Mouse (Mus musculus): ENCODE measurements around the gene Krtap1-5. TPM values are rescaled to one million over a fixed set of nuclear protein-coding genes. Genes with fewer than 3 reads are reported as not detected.
"Not testable (repeated sequence)": the region's sequence is repeated elsewhere in the genome, so short reads cannot be mapped to it uniquely, and the experiment has no call there.

The Krtap1-5 gene
- not detected in 2 replicates for polyA plus RNA-seq (2014; fragmentation: Nextera tagmentation; extraction: Ambion mirVana)

DNA sequence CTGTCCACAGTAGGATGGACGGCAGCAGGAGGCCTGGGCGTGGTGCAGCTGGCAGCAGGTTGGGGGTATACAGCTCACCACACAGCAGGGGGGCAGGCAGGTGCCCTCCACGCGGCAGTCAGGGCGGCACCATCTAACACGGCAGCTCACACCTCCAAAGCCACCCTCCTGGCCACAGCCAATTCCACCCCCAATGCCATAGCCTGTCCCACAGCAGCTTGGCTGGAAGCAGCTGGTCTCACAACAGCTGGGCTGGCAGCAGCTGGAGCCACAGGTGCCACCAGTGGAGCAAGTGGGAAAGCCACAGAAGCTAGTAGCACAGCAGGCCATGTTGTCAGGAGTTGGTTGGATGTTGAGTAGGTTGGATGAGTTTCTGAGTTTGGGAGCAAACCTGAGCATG lies at the start of gene Krtap1-5:
TSS of gene Krtap1-5 (minus strand) at position 381 of the 400 bp plus-strand sequence.
- WGBS, result 89% methylated on average over 6 of the region's 6 CpGs
- H3K4me1 ChIP-seq (ENCODE audit: control insufficient read depth, insufficient read depth, low read length), result no peaks in the 10 kb centered on the region
- DNase-seq (ENCODE audit: low spot score, missing footprints), result no peak
- no peak within 1 kb of the TSS for H3K4me3 ChIP-seq (ENCODE audit: low read depth, low read length)
- no peaks in the 10 kb centered on the region for H3K36me3 ChIP-seq (ENCODE audit: control insufficient read depth, insufficient read depth, low read length)
- ATAC-seq (ENCODE audit: low FRiP score), result no peak
- no peak within 1 kb of the TSS for H3K27ac ChIP-seq (ENCODE audit: low read depth, low read length)
- no peak within 1 kb of the TSS for H3K4me2 ChIP-seq
- no peak within 1 kb of the TSS for H3K9ac ChIP-seq (ENCODE audit: low read length)
- no peaks in the 10 kb centered on the region for H3K27me3 ChIP-seq (ENCODE audit: control insufficient read depth, insufficient read depth, low read length)
- H3K9me3 ChIP-seq (ENCODE audit: control insufficient read depth, low read length), result no peaks in the 10 kb centered on the region

DNA sequence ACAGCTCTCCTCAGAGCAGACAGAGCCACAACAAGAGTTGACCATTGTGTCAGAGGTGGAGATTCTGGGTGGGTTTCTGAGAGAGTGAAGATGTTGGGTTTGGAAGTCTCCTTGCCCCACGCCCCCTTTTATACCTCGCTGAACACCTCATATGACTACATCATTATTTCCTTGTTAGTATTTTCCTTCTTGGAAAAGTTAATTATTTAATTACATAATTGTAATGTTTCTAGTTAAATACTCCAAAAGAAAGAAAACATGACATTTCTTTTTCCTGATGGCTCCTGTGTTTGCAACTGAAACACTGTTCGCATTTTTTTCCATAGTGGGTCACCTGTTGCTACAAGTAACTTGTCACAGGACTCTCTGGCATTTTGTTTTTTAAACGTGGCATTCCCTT lies 47.3 kb upstream of the Krtap1-5 start, which contains the start of gene Krtap4-1:
TSS of gene Krtap4-1 (minus strand) at position 101 of the 400 bp plus-strand sequence.
- Histone ChIP-seq H3K4me3 (ENCODE audit: low read depth, low read length) (no peak within 1 kb of the TSS), H3K9ac (ENCODE audit: low read length) (no peak within 1 kb of the TSS), H3K27ac (ENCODE audit: low read depth, low read length) (no peak within 1 kb of the TSS), H3K36me3 (ENCODE audit: control insufficient read depth, insufficient read depth, low read length) (no peaks in the 10 kb centered on the region), H3K4me2 (no peak within 1 kb of the TSS), H3K4me1 (ENCODE audit: control insufficient read depth, insufficient read depth, low read length) (no peaks in the 10 kb centered on the region), H3K9me3 (ENCODE audit: control insufficient read depth, low read length) (no peaks in the 10 kb centered on the region), H3K27me3 (ENCODE audit: control insufficient read depth, insufficient read depth, low read length) (no peaks in the 10 kb centered on the region)
- WGBS, result 86% methylated on average over 4 of the region's 4 CpGs
- DNase-seq (ENCODE audit: low spot score, missing footprints) (no peak), ATAC-seq (ENCODE audit: low FRiP score) (no peak)

DNA sequence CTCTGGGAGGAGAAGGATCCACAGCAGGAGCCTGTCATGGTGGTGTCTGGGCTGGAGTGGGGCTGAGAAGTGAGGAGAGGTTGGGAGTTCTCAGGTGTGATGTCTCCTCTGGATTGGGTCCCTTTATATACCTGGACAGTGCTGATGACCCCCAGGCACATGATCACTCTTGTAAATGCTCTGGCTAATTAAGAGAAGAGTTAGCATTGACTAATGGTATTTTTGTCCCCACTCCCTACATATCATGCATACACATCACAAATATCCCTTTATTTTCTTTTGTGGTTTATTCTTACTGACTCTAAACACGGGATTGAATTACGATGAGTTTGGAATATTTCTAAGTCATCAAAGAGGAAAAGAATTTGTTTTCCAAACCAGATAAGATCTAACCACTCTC lies 39.5 kb upstream of the Krtap1-5 start, which contains the start of gene Gm11562:
TSS of gene Gm11562 (minus strand) at position 101 of the 400 bp plus-strand sequence.
- 88% methylated on average over 2 of the region's 2 CpGs for WGBS

DNA sequence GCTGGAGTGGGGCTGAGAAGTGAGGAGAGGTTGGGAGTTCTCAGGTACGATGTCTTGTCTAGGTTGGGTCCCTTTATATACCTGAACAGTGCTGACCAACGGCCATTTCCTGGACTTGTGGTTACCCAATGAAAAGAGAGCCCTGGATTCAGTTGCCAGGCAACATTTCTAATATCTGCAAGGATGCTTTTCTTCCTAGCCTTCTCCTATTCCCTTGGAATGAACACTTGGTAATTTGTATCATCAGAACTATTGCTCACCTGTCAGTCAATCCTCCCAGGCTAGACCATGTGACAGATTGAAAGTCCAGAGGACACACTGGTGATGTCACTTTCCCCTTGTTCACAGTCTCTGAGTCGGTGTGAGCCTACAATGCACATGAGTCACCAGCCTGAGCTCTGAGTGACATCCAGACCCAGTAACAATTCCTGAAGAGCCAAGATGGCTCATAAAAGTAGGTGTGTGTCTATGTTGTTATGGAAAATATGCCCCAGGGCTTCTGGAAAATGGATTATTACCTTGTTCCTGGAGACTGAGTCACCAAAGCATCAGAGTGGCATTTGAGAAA lies 34.1 kb upstream of the Krtap1-5 start, which contains the start of gene Krtap2-4:
TSS of gene Krtap2-4 (minus strand) at position 51 of the 568 bp plus-strand sequence.
- ATAC-seq (ENCODE audit: low FRiP score) (no peak), DNase-seq (ENCODE audit: low spot score, missing footprints) (no peak)
- H3K9ac ChIP-seq (ENCODE audit: low read length), result no peak within 1 kb of the TSS
- H3K36me3 ChIP-seq (ENCODE audit: control insufficient read depth, insufficient read depth, low read length), result no peaks in the 10 kb centered on the region
- 74% methylated on average over 3 of the region's 3 CpGs for WGBS
- no peaks in the 10 kb centered on the region for H3K4me1 ChIP-seq (ENCODE audit: control insufficient read depth, insufficient read depth, low read length)
- no peak within 1 kb of the TSS for H3K4me3 ChIP-seq (ENCODE audit: low read depth, low read length)
- H3K27me3 ChIP-seq (ENCODE audit: control insufficient read depth, insufficient read depth, low read length), result no peaks in the 10 kb centered on the region
- no peak within 1 kb of the TSS for H3K27ac ChIP-seq (ENCODE audit: low read depth, low read length)
- no peak within 1 kb of the TSS for H3K4me2 ChIP-seq
- no peaks in the 10 kb centered on the region for H3K9me3 ChIP-seq (ENCODE audit: control insufficient read depth, low read length)

More for the DNA sequence above, 39.5 kb upstream of the Krtap1-5 start, which contains the start of gene Gm11562:
- Histone ChIP-seq H3K27me3 (ENCODE audit: control insufficient read depth, insufficient read depth, low read length) (no peaks in the 10 kb centered on the region), H3K4me2 (no peak within 1 kb of the TSS), H3K27ac (ENCODE audit: low read depth, low read length) (no peak within 1 kb of the TSS), H3K4me1 (ENCODE audit: control insufficient read depth, insufficient read depth, low read length) (no peaks in the 10 kb centered on the region), H3K36me3 (ENCODE audit: control insufficient read depth, insufficient read depth, low read length) (no peaks in the 10 kb centered on the region), H3K4me3 (ENCODE audit: low read depth, low read length) (no peak within 1 kb of the TSS), H3K9me3 (ENCODE audit: control insufficient read depth, low read length) (no peaks in the 10 kb centered on the region), H3K9ac (ENCODE audit: low read length) (no peak within 1 kb of the TSS)
- DNase-seq (ENCODE audit: low spot score, missing footprints), result no peak
- ATAC-seq (ENCODE audit: low FRiP score), result no peak

DNA sequence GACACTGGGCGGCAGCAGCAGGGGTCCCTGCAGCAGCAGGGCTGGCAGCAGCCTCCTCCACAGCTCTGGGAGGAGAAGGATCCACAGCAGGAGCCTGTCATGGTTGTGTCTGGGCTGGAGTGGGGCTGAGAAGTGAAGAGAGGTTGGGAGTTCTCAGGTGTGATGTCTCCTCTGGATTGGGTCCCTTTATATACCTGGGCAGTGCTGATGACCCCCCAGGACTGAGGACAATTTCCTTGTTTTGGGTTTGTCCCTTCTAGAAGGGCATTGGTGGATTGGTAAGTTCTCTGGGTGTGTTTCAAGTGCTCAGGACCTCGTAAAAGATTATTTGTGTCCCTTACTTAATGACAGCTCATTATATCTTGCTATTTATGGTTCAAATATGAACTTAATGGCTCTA lies 29.3 kb upstream of the Krtap1-5 start, which contains the start of gene Gm11937:
TSS of gene Gm11937 (minus strand) at position 101 of the 400 bp plus-strand sequence.
- 82% methylated on average over 1 of the region's 2 CpGs for WGBS
- not testable (repeated sequence) for H3K4me1 ChIP-seq (ENCODE audit: control insufficient read depth, insufficient read depth, low read length); H3K4me3 ChIP-seq (ENCODE audit: low read depth, low read length); H3K27ac ChIP-seq (ENCODE audit: low read depth, low read length); H3K9me3 ChIP-seq (ENCODE audit: control insufficient read depth, low read length); H3K27me3 ChIP-seq (ENCODE audit: control insufficient read depth, insufficient read depth, low read length); H3K9ac ChIP-seq (ENCODE audit: low read length); DNase-seq (ENCODE audit: low spot score, missing footprints); H3K4me2 ChIP-seq; ATAC-seq (ENCODE audit: low FRiP score); H3K36me3 ChIP-seq (ENCODE audit: control insufficient read depth, insufficient read depth, low read length)

DNA sequence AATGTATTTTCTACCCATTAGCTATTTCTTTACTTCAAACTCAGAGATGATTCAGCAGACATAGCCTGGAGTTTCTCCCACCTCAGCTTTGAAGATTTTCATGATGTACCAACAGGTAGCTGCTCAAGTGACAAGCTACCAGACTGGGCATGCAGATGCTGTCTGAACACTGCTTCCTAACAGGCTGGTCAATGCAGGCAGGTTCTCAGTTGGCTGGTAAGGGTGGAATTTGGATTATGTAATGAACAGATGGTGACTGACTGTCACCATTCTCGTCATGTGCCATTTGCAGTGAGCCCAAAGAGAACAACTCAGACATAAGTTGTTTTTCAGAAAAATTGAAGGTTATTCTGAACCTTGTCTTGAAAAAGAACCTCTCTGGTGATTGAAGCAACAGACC lies 28.3 kb upstream of the Krtap1-5 start:
- Histone ChIP-seq H3K9me3 (ENCODE audit: control insufficient read depth, low read length) (no peaks in the 10 kb centered on the region), H3K27ac (ENCODE audit: low read depth, low read length) (no peak overlapping the region), H3K4me2 (no peak overlapping the region), H3K9ac (ENCODE audit: low read length) (no peak overlapping the region), H3K36me3 (ENCODE audit: control insufficient read depth, insufficient read depth, low read length) (no peaks in the 10 kb centered on the region), H3K4me3 (ENCODE audit: low read depth, low read length) (no peak overlapping the region), H3K4me1 (ENCODE audit: control insufficient read depth, insufficient read depth, low read length) (no peaks in the 10 kb centered on the region), H3K27me3 (ENCODE audit: control insufficient read depth, insufficient read depth, low read length) (no peaks in the 10 kb centered on the region)
- DNase-seq (ENCODE audit: low spot score, missing footprints) (no peak), ATAC-seq (ENCODE audit: low FRiP score) (no peak)
- 75% methylated on average over 1 of the region's 1 CpGs for WGBS

DNA sequence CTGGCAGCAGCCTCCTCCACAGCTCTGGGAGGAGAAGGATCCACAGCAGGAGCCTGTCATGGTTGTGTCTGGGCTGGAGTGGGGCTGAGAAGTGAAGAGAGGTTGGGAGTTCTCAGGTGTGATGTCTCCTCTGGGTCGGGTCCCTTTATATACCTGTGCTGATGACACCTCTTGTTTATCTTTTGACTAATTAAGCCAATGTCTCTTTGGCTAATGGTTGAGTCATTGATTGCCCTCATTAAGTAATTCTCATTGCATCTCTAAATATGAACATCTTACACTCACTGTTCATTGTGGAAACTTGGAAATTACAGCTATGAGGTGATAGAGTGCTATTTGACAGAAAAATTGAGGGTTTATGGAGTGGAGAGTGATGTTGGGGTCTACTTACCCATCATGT lies 22.4 kb upstream of the Krtap1-5 start, which contains the start of gene Gm11938:
TSS of gene Gm11938 (minus strand) at position 101 of the 400 bp plus-strand sequence.
- H3K4me1 ChIP-seq (ENCODE audit: control insufficient read depth, insufficient read depth, low read length); H3K4me3 ChIP-seq (ENCODE audit: low read depth, low read length); H3K4me2 ChIP-seq; ATAC-seq (ENCODE audit: low FRiP score); DNase-seq (ENCODE audit: low spot score, missing footprints); H3K27me3 ChIP-seq (ENCODE audit: control insufficient read depth, insufficient read depth, low read length); H3K9me3 ChIP-seq (ENCODE audit: control insufficient read depth, low read length); H3K27ac ChIP-seq (ENCODE audit: low read depth, low read length); H3K36me3 ChIP-seq (ENCODE audit: control insufficient read depth, insufficient read depth, low read length); H3K9ac ChIP-seq (ENCODE audit: low read length): not testable (repeated sequence)
- 73% methylated on average over 1 of the region's 1 CpGs for WGBS

DNA sequence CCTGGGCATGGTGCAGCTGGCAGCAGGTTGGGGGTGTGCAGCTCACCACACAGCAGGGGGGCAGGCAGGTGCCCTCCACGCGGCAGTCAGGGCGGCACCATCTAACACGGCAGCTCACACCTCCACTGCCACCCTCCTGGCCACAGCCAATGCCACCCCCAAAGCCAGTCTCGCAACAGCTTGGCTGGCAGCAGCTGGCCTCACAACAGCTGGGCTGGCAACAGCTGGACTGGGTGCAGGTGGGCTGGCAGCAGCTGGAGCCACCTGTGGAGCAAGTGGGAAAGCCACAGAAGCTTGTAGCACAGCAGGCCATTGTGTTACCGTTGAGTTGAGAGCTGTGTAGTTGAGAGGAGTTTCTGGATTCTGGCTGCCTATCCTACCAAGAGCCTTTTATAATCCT lies 16.9 kb upstream of the Krtap1-5 start, which contains the start of gene Krtap9-3:
TSS of gene Krtap9-3 (minus strand) at position 364 of the 400 bp plus-strand sequence.
- not testable (repeated sequence) for H3K9ac ChIP-seq (ENCODE audit: low read length); ATAC-seq (ENCODE audit: low FRiP score); DNase-seq (ENCODE audit: low spot score, missing footprints); H3K4me3 ChIP-seq (ENCODE audit: low read depth, low read length); H3K4me1 ChIP-seq (ENCODE audit: control insufficient read depth, insufficient read depth, low read length); H3K36me3 ChIP-seq (ENCODE audit: control insufficient read depth, insufficient read depth, low read length); H3K27ac ChIP-seq (ENCODE audit: low read depth, low read length); H3K9me3 ChIP-seq (ENCODE audit: control insufficient read depth, low read length); H3K27me3 ChIP-seq (ENCODE audit: control insufficient read depth, insufficient read depth, low read length); H3K4me2 ChIP-seq
- 87% methylated on average over 6 of the region's 6 CpGs for WGBS

DNA sequence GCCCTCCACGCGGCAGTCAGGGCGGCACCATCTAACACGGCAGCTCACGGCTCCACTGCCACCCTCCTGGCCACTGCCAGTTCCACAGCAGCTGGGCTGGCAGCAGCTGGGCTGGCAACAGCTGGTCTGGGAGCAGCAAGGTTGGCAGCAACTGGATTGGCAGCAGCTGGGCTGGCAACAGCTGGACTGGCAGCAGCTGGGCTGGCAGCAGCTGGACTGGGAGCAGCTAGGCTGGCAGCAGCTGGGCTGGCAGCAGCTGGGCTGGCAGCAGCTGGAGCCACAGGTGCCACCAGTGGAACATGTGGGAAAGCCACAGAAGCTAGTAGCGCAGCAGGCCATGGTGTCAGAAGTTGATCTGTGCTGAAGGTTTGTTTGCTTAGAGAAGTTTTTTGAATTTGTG lies 10.2 kb upstream of the Krtap1-5 start, which contains the start of gene Krtap1-3:
TSS of gene Krtap1-3 (minus strand) at position 359 of the 400 bp plus-strand sequence.
- H3K27ac ChIP-seq (ENCODE audit: low read depth, low read length), result no peak within 1 kb of the TSS
- H3K9ac ChIP-seq (ENCODE audit: low read length), result no peak within 1 kb of the TSS
- DNase-seq (ENCODE audit: low spot score, missing footprints) (no peak), ATAC-seq (ENCODE audit: low FRiP score) (no peak)
- no peak within 1 kb of the TSS for H3K4me3 ChIP-seq (ENCODE audit: low read depth, low read length)
- no peaks in the 10 kb centered on the region for H3K4me1 ChIP-seq (ENCODE audit: control insufficient read depth, insufficient read depth, low read length)
- no peaks in the 10 kb centered on the region for H3K36me3 ChIP-seq (ENCODE audit: control insufficient read depth, insufficient read depth, low read length)
- WGBS, result 92% methylated on average over 6 of the region's 6 CpGs
- no peaks in the 10 kb centered on the region for H3K27me3 ChIP-seq (ENCODE audit: control insufficient read depth, insufficient read depth, low read length)
- no peaks in the 10 kb centered on the region for H3K9me3 ChIP-seq (ENCODE audit: control insufficient read depth, low read length)
- no peak within 1 kb of the TSS for H3K4me2 ChIP-seq

Data from midbrain, embryonic 11.5 days (tissue).